Mouse (Mus musculus) hindbrain, embryonic 15.5 days (tissue): Measurements from ENCODE around the gene Ngb. TPM values are rescaled to one million over a fixed set of nuclear protein-coding genes. Genes with fewer than 3 reads are reported as not detected.

Source experiments
- ATAC-seq: fragments of 200-750 bp; cut with Nextera tagmentation; 2 replicates; pipeline ENCODE4 v1.8.0; 2017; ENCODE audit warnings: low read depth, moderate number of reproducible peaks, moderate TSS enrichment; ENCODE audit not compliant: low FRiP score
- H3K27ac ChIP-seq: fragments of 300-500 bp; sonication (generic); replicated peaks from 2 replicates; pipeline ENCODE4 v1.5.1; 2015; ENCODE audit warnings: mild to moderate bottlenecking, inconsistent platforms
- H3K27me3 ChIP-seq: fragments of 300-500 bp; sonication (generic); 2 replicates; pipeline ENCODE4 v1.6.1; 2015; ENCODE audit warnings: control low read depth, inconsistent platforms
- H3K36me3 ChIP-seq: fragments of 300-500 bp; sonication (generic); 2 replicates; pipeline ENCODE4 v1.6.1; 2015; ENCODE audit warnings: control low read depth, inconsistent platforms
- H3K4me1 ChIP-seq: fragments of 300-500 bp; sonication (generic); replicated peaks from 2 replicates; pipeline ENCODE4 v1.6.1; 2015; ENCODE audit warnings: control low read depth, inconsistent platforms
- H3K4me2 ChIP-seq: fragments of 300-500 bp; sonication (generic); 2 replicates; pipeline ENCODE4 v1.6.1; 2015; ENCODE audit warnings: moderate library complexity, mild to moderate bottlenecking, inconsistent platforms
- H3K4me3 ChIP-seq: fragments of 300-500 bp; sonication (generic); 2 replicates; pipeline ENCODE4 v1.5.1; 2015; ENCODE audit warnings: mild to moderate bottlenecking, inconsistent platforms
- H3K9ac ChIP-seq: fragments of 300-500 bp; sonication (generic); 2 replicates; pipeline ENCODE4 v1.6.1; 2015; ENCODE audit warnings: inconsistent platforms
- H3K9me3 ChIP-seq: fragments of 300-500 bp; sonication (generic); 2 replicates; pipeline ENCODE4 v1.6.1; 2016; ENCODE audit warnings: control low read depth, inconsistent platforms
- WGBS: fragments of 180-500 bp; shearing (Covaris S2); methylation state at CpG from one replicate; pipeline ENCODE4 v1.1.7; 2015; 5-methylcytosine and 5-hydroxymethylcytosine counted together
- polyA plus RNA-seq: library from polyadenylated mRNA; unstranded; fragments of >200 nt; fragmentation: Nextera tagmentation; extraction: Ambion mirVana; gene quantifications from 2 replicates; pipeline ENCODE4 v1.2.1, GENCODE M21; 2015

Gene Ngb
- polyA plus RNA-seq, 1 experiment from 2014 or later, result 4.9 TPM

DNA sequence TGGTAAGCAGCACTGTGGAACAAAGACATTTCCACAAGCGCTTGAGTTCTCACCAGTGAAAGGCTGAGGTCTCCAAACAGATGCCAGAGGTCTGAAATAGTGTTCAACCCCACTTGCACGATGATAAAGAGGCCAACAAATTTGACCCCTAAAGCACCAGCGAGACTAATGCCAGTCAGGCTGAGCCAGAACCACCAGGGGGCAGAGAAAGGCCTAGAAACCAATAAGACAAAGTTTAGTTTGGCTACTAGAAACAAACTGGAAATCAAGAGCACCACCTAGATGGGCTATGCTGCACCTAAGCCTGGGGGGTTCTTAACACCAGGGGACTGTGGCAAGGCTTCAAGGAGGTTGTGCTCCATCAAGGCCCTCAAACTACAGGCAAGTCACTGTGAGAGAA, 29.3 kb upstream of the Ngb start:
- H3K9ac ChIP-seq, result no peak overlapping the region
- no peaks in the 10 kb centered on the region for H3K9me3 ChIP-seq
- no peak overlapping the region for H3K4me3 ChIP-seq
- peaks cover 29% of the 10 kb centered on the region for H3K36me3 ChIP-seq
- H3K4me2 ChIP-seq, result no peak overlapping the region
- H3K4me1 ChIP-seq, result no peaks in the 10 kb centered on the region
- no peaks in the 10 kb centered on the region for H3K27me3 ChIP-seq
- no peak overlapping the region for H3K27ac ChIP-seq
- no peak for ATAC-seq
- WGBS, result 52% methylated on average over 3 of the region's 3 CpGs

DNA sequence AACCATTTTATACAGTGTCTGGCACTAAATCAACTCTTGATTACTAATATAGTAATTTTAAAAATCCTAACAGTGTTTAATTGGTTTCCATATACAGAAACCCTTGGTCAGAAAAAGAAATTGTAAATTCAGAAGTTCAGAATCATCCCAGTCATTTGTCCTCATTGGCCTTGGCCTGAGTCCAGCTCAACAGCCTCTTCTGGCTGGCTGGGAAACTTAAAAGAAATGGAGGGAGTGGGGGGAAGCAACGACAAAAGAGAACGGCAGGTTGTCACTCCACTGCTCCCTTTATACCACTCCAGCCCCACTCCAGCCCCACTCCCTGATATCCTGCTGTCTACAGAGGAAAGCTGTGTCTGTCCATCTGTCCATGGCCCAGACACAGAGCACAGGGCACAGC, 28.8 kb upstream of the Ngb start:
- Histone ChIP-seq H3K4me2 (no peak overlapping the region), H3K4me3 (no peak overlapping the region), H3K36me3 (peaks cover 29% of the 10 kb centered on the region), H3K4me1 (no peaks in the 10 kb centered on the region), H3K9ac (no peak overlapping the region), H3K9me3 (no peaks in the 10 kb centered on the region), H3K27ac (no peak overlapping the region), H3K27me3 (no peaks in the 10 kb centered on the region)
- 40% methylated on average over 2 of the region's 2 CpGs for WGBS
- no peak for ATAC-seq

DNA sequence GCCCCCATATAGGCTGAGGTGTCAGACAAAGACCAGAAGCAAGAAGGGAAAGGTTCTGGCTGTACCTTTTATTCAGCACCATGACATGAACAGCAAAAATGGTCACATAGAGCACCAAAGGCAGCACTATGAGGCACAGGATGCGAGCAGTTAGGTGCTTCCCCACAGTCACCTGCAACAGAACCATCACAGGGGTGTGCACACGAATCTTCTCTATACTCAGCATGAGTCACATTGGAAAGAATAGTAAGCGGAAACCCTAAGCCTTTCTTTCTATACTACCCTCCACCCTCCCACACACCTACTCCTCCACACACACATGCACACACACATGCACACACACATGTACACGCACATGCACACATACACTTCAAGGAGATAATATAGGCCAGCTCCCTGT, 27.9 kb upstream of the Ngb start:
- H3K4me1 ChIP-seq, result no peaks in the 10 kb centered on the region
- no peak overlapping the region for H3K9ac ChIP-seq
- no peak overlapping the region for H3K27ac ChIP-seq
- H3K27me3 ChIP-seq, result no peaks in the 10 kb centered on the region
- no peak overlapping the region for H3K4me2 ChIP-seq
- no peak overlapping the region for H3K4me3 ChIP-seq
- H3K36me3 ChIP-seq, result peaks cover 29% of the 10 kb centered on the region
- no peaks in the 10 kb centered on the region for H3K9me3 ChIP-seq
- no peak for ATAC-seq
- 97% methylated on average over 4 of the region's 4 CpGs for WGBS

- Histone ChIP-seq H3K36me3 (peaks cover 29% of the 10 kb centered on the region), H3K4me1 (no peaks in the 10 kb centered on the region), H3K27me3 (no peaks in the 10 kb centered on the region), H3K27ac (no peak overlapping the region), H3K4me2 (no peak overlapping the region), H3K9ac (no peak overlapping the region), H3K4me3 (no peak overlapping the region), H3K9me3 (no peaks in the 10 kb centered on the region)
- ATAC-seq, result no peak
- 85% methylated on average over 4 of the region's 4 CpGs for WGBS
Observed at GRCm38 (mm10) chr12:87127256-87127655, 24.9 kb upstream of the Ngb start.

- ATAC-seq, result no peak
- H3K9ac ChIP-seq, result no peak overlapping the region
- no peaks in the 10 kb centered on the region for H3K4me1 ChIP-seq
- H3K27me3 ChIP-seq, result no peaks in the 10 kb centered on the region
- no peaks in the 10 kb centered on the region for H3K9me3 ChIP-seq
- peaks cover 43% of the 10 kb centered on the region for H3K36me3 ChIP-seq
- WGBS, result 95% methylated on average over 4 of the region's 4 CpGs
- H3K27ac ChIP-seq, result no peak overlapping the region
- H3K4me3 ChIP-seq, result no peak overlapping the region
- H3K4me2 ChIP-seq, result no peak overlapping the region
Observed at GRCm38 (mm10) chr12:87121918-87122589, 19.7 kb upstream of the Ngb start.

DNA sequence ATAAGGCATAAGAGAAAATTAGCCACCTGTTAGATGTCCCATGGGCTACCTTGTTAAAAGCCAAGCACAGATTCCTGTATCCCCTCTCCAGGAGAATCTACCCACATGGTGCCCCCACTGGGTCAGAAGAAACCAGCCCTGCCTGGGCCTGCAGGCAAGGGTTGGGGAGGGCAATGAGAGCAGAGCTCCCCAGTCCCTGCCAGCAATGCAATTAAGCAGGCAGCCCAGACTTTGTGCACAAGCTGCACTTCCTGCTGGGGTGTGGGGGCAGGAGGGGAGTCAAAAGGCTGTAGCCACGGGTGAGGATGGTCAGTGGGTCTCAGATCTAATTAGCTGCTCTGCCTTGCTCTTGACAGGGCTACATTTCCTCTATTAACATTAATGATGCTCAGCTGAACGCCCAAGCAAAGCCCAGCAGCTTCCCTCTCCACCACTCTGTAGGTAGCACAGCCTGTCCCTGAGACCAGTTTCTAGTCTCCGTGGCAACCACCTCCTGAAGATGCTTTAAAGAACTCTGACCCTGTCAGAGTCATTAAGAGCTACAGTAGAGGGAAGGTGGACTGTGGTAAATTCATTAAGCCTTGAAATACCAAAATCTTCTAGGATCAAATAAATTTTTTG, 5.1 kb upstream of the Ngb start:
- Histone ChIP-seq H3K4me1 (peaks cover under 1% of the 10 kb centered on the region; the same call in 1 of the 2 replicates), H3K9me3 (no peaks in the 10 kb centered on the region), H3K27ac (no peak overlapping the region), H3K4me2 (no peak overlapping the region), H3K4me3 (no peak overlapping the region), H3K36me3 (peaks cover 13% of the 10 kb centered on the region; the same call in 1 of the 2 replicates), H3K27me3 (0 out of 2 replicates have a peak, but pooled peaks cover 6% of the 10 kb centered on the region), H3K9ac (no peak overlapping the region)
- ATAC-seq, result peak; percentile 50; the same call in 1 of the 2 replicates
- 29% methylated on average over 3 of the region's 3 CpGs for WGBS

- no peak overlapping the region for H3K4me3 ChIP-seq
- no peaks in the 10 kb centered on the region for H3K9me3 ChIP-seq
- peaks cover 20% of the 10 kb centered on the region for H3K27me3 ChIP-seq
- no peak overlapping the region for H3K27ac ChIP-seq
- peaks cover 4% of the 10 kb centered on the region; the same call in 1 of the 2 replicates for H3K36me3 ChIP-seq
- no peak for ATAC-seq
- no peak overlapping the region for H3K4me2 ChIP-seq
- H3K4me1 ChIP-seq, result peaks cover 10% of the 10 kb centered on the region
- no peak overlapping the region for H3K9ac ChIP-seq
- WGBS, result 94% methylated on average over 4 of the region's 4 CpGs
Observed at GRCm38 (mm10) chr12:87104796-87105195, 2.5 kb upstream of the Ngb start.

DNA sequence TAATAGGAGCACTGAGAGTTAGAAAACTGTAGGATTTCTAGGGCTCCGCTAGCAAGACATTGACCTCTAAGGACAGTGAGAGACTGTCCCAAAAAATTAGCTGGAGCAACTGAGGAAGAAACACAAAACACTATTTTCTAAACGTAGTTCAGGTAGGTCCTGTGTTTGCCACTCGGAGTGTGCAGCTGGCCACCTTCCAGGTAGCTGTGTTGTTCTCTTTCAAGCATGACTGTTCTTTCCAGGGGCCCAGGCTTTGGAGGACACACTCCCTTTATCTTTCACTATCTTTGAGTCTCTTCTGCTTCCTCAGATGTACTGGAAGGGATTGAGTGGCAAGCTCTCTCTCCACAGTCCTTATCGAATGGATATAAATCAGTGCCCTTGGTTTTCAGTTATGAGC, 1.1 kb upstream of the Ngb start:
- 92% methylated on average over 4 of the region's 4 CpGs for WGBS
- H3K36me3 ChIP-seq, result peaks cover 3% of the 10 kb centered on the region; the same call in 1 of the 2 replicates
- no peak overlapping the region for H3K4me3 ChIP-seq
- peaks cover 10% of the 10 kb centered on the region for H3K4me1 ChIP-seq
- H3K9me3 ChIP-seq, result no peaks in the 10 kb centered on the region
- H3K27ac ChIP-seq, result no peak overlapping the region
- peaks cover 20% of the 10 kb centered on the region for H3K27me3 ChIP-seq
- no peak overlapping the region for H3K4me2 ChIP-seq
- H3K9ac ChIP-seq, result no peak overlapping the region
- no peak for ATAC-seq

DNA sequence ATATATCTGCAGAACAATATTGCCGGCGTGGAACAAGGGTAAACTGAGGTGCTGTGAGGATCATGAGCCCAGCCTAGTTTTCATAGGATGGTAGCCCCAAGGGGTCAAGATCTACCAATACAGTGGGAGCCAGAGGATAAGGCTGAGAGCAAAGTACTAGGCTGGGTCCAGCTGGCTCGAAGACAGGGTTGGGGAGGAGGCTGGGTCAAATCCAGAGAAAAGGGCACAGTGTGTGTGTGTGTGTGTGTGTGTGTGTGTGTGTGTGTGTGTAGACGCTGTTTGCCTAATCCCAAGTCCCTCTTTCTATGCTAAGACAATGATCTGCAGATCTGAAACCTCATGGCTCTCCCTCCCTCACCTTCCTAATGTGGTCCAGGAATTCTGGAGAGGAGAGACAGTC, 2.0 kb downstream of the Ngb start:
- Histone ChIP-seq H3K36me3 (no peaks in the 10 kb centered on the region), H3K9ac (no peak overlapping the region), H3K9me3 (no peaks in the 10 kb centered on the region), H3K4me2 (no peak overlapping the region), H3K27ac (no peak overlapping the region), H3K4me3 (no peak overlapping the region), H3K4me1 (peaks cover 10% of the 10 kb centered on the region), H3K27me3 (peaks cover 20% of the 10 kb centered on the region)
- 92% methylated on average over 4 of the region's 4 CpGs for WGBS
- ATAC-seq, result no peak

DNA sequence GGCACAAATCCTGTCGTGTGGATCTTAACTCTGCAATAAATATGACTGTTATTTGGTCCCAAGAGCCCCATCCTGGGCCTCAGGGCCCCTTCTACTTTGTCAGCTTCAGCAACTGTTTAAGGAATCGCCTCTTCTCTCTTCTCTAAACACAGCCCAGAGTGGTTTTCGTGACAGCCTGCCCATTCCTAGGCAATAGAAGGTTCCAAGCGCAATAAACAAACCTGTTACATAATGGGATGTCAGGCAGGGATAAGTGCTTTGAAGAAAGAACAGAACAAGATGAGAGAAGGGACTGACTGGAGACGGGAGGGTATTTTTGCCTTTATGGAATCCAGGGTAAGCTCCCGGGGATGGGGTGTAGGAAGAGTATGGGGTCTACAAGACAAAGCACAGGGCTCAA, 8.7 kb downstream of the Ngb start:
- WGBS, result 74% methylated on average over 6 of the region's 6 CpGs
- no peaks in the 10 kb centered on the region for H3K36me3 ChIP-seq
- H3K27ac ChIP-seq, result no peak overlapping the region
- no peak for ATAC-seq
- no peaks in the 10 kb centered on the region for H3K9me3 ChIP-seq
- no peak overlapping the region for H3K9ac ChIP-seq
- H3K4me1 ChIP-seq, result no peaks in the 10 kb centered on the region
- no peak overlapping the region for H3K4me3 ChIP-seq
- H3K27me3 ChIP-seq, result no peaks in the 10 kb centered on the region
- no peak overlapping the region for H3K4me2 ChIP-seq

- H3K9me3 ChIP-seq, result no peaks in the 10 kb centered on the region
- H3K4me3 ChIP-seq, result no peak overlapping the region
- WGBS, result 75% methylated on average over 4 of the region's 4 CpGs
- no peaks in the 10 kb centered on the region for H3K4me1 ChIP-seq
- H3K9ac ChIP-seq, result no peak overlapping the region
- ATAC-seq, result no peak
- H3K27me3 ChIP-seq, result no peaks in the 10 kb centered on the region
- no peak overlapping the region for H3K4me2 ChIP-seq
- H3K36me3 ChIP-seq, result no peaks in the 10 kb centered on the region
- H3K27ac ChIP-seq, result no peak overlapping the region
Observed at GRCm38 (mm10) chr12:87093249-87093648, 9.1 kb downstream of the Ngb start.

GRCm38 (mm10) chr12:87091916-87092315, 10.4 kb downstream of the Ngb start:
- WGBS, result 86% methylated on average over 2 of the region's 2 CpGs
- no peak for ATAC-seq
- no peaks in the 10 kb centered on the region for H3K4me1 ChIP-seq
- H3K27me3 ChIP-seq, result no peaks in the 10 kb centered on the region
- H3K9ac ChIP-seq, result no peak overlapping the region
- H3K4me3 ChIP-seq, result no peak overlapping the region
- no peak overlapping the region for H3K4me2 ChIP-seq
- no peaks in the 10 kb centered on the region for H3K9me3 ChIP-seq
- H3K36me3 ChIP-seq, result no peaks in the 10 kb centered on the region; the same call in 1 of the 2 replicates
- no peak overlapping the region for H3K27ac ChIP-seq
